Mouse (Mus musculus) liver, postnatal 0 days (tissue): ENCODE data around the gene Letmd1.

Experiments used
- CTCF ChIP-seq: sonication (generic); IDR thresholded peaks from 2 replicates; pipeline ENCODE4 v1.5.1; 2016; ENCODE audit warnings: antibody characterized with exemption, low read depth
- EP300 ChIP-seq: IDR thresholded peaks from 2 replicates; pipeline ENCODE4 v1.6.1; 2016; ENCODE audit warnings: antibody characterized with exemption, low read depth, mild to moderate bottlenecking

DNA sequence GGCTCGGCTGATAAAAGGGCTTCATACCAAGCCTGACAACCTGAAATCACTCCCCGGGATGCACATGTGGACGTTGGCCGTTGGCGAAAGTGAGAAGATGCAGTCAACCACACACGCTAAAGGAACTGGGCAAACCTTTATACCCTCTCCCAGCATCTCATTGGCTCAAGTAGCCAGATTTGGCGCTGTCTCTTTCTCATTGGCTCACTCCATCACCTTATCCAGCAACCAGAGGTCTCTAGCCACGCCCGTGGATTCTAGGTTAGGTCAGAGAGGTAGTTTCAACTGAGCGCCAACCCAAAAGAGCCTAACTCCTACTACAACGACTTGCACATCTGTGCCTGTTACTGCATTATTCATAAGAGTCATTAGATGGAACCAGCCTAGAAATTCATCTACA is 16.3 kb upstream of the Letmd1 start:
- TF ChIP-seq CTCF: no peak
- no peak for TF ChIP-seq EP300
